Mouse (Mus musculus): ENCODE measurements around the gene Bicral. TPM values are rescaled to one million over a fixed set of nuclear protein-coding genes. Genes with fewer than 3 reads are reported as not detected.

Gene Bicral
- total RNA-seq, 2 experiments from 2014 or later: 61.5 to 65.7 TPM

- no peak for DNase-seq (ENCODE audit: low spot score in 2 of 2)
These were observed 94.7 kb downstream of the Bicral start, which contains the start of gene Ptcra for GRCm38 (mm10) chr17:46763544-46763943. TSS of gene Ptcra (minus strand) at chr17:46763712.

DNA sequence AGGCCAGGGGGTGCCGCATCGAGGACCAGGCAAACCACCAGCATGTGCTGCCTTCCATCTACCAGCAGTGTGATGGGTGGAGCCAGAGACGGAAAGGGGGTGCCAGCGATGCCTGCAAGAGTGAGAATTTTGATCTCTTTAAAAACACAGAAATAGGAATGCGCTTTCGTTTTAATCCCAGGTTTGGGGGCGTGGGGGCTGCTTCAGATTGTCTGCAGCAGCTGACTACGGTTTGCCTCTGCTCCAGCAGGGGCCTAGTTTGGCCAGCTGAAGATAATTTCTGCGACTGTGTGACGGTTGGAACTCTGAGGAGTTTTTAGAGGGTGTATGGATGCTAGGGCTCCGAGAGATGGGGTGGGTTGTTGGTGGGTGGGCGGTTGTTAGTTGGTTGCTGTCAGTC is 99.5 kb downstream of the Bicral start:
- no peak for DNase-seq (ENCODE audit: low spot score in 2 of 2)

DNA sequence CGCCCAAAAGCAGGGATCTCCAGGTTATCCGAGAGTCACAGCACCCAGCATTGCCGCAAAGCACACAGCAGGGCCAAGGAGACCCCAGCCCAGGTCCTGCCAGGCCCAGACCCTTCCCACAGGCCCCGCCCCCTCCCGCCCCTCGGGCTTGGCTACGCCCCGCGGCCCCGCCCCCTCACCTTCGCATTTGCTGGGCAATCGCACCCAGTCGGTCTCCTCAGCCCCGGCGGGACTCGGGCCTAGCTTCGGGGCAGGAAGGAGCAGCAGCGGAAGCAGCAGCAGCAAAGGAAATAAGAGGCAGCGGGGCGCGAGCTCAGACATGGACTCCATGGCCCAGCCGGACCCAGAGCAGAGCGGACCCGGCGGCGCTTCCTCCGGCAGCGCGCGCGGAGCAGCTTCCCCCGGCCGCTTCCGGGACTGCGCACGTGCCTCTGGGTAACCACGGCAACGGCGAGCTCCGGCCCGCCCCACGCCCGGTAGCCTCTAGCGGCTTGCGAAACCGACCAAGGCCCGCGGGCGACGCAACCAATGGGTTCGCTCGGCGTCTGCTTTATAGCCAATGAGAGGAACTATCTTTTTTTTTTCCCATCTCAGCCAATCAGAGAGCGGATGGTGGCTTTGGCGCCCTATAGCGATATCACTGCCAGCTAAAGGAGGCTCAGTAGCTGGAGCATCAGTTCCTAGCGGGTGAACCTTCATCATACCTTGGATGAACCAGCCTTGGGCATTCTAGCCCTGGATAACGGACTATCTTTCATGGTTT is 106.3 kb downstream of the Bicral start, which contains the start of gene Cnpy3:
Gene Cnpy3 (minus strand): TSS at position 421 of the 763 bp plus-strand sequence.
- peak; percentile 98 to 99 for DNase-seq (ENCODE audit: low spot score in 2 of 2)

- DNase-seq (ENCODE audit: low spot score in 2 of 2): no peak
These were observed 107.1 kb downstream of the Bicral start for GRCm38 (mm10) chr17:46751056-46751793.

GRCm38 (mm10) chr17:46750580-46750979 is 107.7 kb downstream of the Bicral start:
- DNase-seq (ENCODE audit: low spot score in 2 of 2): no peak

- no peak for DNase-seq (ENCODE audit: low spot score in 2 of 2)
These were observed 109.0 kb downstream of the Bicral start for GRCm38 (mm10) chr17:46749282-46749681.

Other genes starting within 250 kb of the Bicral start
- 1 to 10 TPM; 8.0 to 9.0 TPM for gene Ptk7, start 229.0 kb downstream of the Bicral start, total RNA-seq (2021)
- 10 to 100 TPM; 22.4 to 22.6 TPM for gene Klc4, start 212.5 kb downstream of the Bicral start, total RNA-seq (2021)
- 10 to 100 TPM; 53.1 to 60.7 TPM for gene Mrpl2, start 212.3 kb downstream of the Bicral start, total RNA-seq (2021)
- 10 to 100 TPM; 18.9 to 20.2 TPM for gene Cul7, start 208.1 kb downstream of the Bicral start, total RNA-seq (2021)
- gene Rrp36, start 184.1 kb downstream of the Bicral start, total RNA-seq (2021): 10 to 100 TPM; 17.2 to 19.7 TPM
- gene Mea1, start 179.7 kb downstream of the Bicral start, total RNA-seq (2021): 100 to 1,000 TPM in 1 of 2 experiments, 10 to 100 TPM in 1; 97.2 to 109 TPM
- gene Klhdc3, start 177.6 kb downstream of the Bicral start, total RNA-seq (2021): 100 to 1,000 TPM; 172 to 177 TPM
- gene Ppp2r5d, start 153.4 kb downstream of the Bicral start, total RNA-seq (2021): 10 to 100 TPM; 89.3 to 90.9 TPM
- gene Pex6, start 147.0 kb downstream of the Bicral start, total RNA-seq (2021): 10 to 100 TPM; 55.5 to 62.4 TPM
- 1 to 10 TPM in 1 of 2 experiments, not detected in 1; 1.1 TPM for gene Gnmt, start 129.3 kb downstream of the Bicral start, total RNA-seq (2021)
- gene Cnpy3, start 106.3 kb downstream of the Bicral start, total RNA-seq (2021): 10 to 100 TPM; 66.6 to 71.8 TPM
- gene Ptcra, start 94.8 kb downstream of the Bicral start, total RNA-seq (2021): under 1 TPM in 1 of 2 experiments, not detected in 1; 0.25 TPM
- gene 2310039H08Rik, start 85.8 kb downstream of the Bicral start, total RNA-seq (2021): 1 to 10 TPM; 4.9 to 8.3 TPM
- 10 to 100 TPM; 49.0 to 55.9 TPM for gene Rpl7l1, start 75.8 kb downstream of the Bicral start, total RNA-seq (2021)
- gene Tbcc, start 32.2 kb upstream of the Bicral start, total RNA-seq (2021): 10 to 100 TPM; 29.9 to 30.2 TPM
- not detected for gene Prph2, start 52.0 kb upstream of the Bicral start, total RNA-seq (2021)
- 10 to 100 TPM; 61.3 to 62.2 TPM for gene Ubr2, start 152.1 kb upstream of the Bicral start, total RNA-seq (2021)